Mouse (Mus musculus) liver, postnatal 0 days (tissue): Measurements from ENCODE around the gene Olfr112. TPM values are rescaled to one million over a fixed set of nuclear protein-coding genes. Genes with fewer than 3 reads are reported as not detected.
"Not testable (repeated sequence)": the region's sequence is repeated elsewhere in the genome, so short reads cannot be mapped to it uniquely, and the experiment has no call there.

Experiments
- ATAC-seq: fragments of 200-750 bp; cut with Nextera tagmentation; 2 replicates; pipeline ENCODE4 v1.8.0; 2017; ENCODE audit warnings: mild to moderate bottlenecking, moderate library complexity
- DNase-seq: peaks from one replicate; pipeline ENCODE4 v3.0.0-alpha.2; 2016
- H3K27ac ChIP-seq: fragments of 300-500 bp; sonication (generic); 2 replicates; pipeline ENCODE4 v1.5.1; 2014; ENCODE audit warnings: antibody characterized with exemption, moderate library complexity, mild to moderate bottlenecking, low read depth
- H3K27me3 ChIP-seq: fragments of 300-500 bp; sonication (generic); 2 replicates; pipeline ENCODE4 v1.6.1; 2014; ENCODE audit warnings: low read length, control low read depth, mixed read lengths; ENCODE audit not compliant: insufficient read depth
- H3K36me3 ChIP-seq: fragments of 300-500 bp; sonication (generic); replicated peaks from 2 replicates; pipeline ENCODE4 v1.6.1; 2014; ENCODE audit warnings: mild to moderate bottlenecking, control low read depth, low read length, moderate library complexity, mixed read lengths; ENCODE audit not compliant: insufficient read depth
- H3K4me1 ChIP-seq: fragments of 300-500 bp; sonication (generic); 2 replicates; pipeline ENCODE4 v1.6.1; 2014; ENCODE audit warnings: antibody characterized with exemption, mild to moderate bottlenecking, control low read depth; ENCODE audit not compliant: insufficient read depth
- H3K4me2 ChIP-seq: fragments of 300-500 bp; sonication (generic); 2 replicates; pipeline ENCODE4 v1.6.1; 2014; ENCODE audit warnings: low read depth, mild to moderate bottlenecking, low read length, moderate library complexity, mixed read lengths
- H3K4me3 ChIP-seq: fragments of 300-500 bp; sonication (generic); 2 replicates; pipeline ENCODE4 v1.5.1; 2014; ENCODE audit warnings: low read depth, low read length
- H3K9ac ChIP-seq: fragments of 300-500 bp; sonication (generic); replicated peaks from 2 replicates; pipeline ENCODE4 v1.6.1; 2014; ENCODE audit warnings: mild to moderate bottlenecking, moderate library complexity
- H3K9me3 ChIP-seq: fragments of 300-500 bp; sonication (generic); 2 replicates; pipeline ENCODE4 v1.6.1; 2016; ENCODE audit warnings: mild to moderate bottlenecking, control low read depth, low read length, mixed read lengths
- CTCF ChIP-seq: sonication (generic); IDR thresholded peaks from 2 replicates; pipeline ENCODE4 v1.5.1; 2016; ENCODE audit warnings: antibody characterized with exemption, low read depth
- EP300 ChIP-seq: IDR thresholded peaks from 2 replicates; pipeline ENCODE4 v1.6.1; 2016; ENCODE audit warnings: antibody characterized with exemption, low read depth, mild to moderate bottlenecking
- WGBS: fragments of 180-500 bp; shearing (Covaris S2); extraction: QIAGEN DNeasy Blood & Tissue Kit; methylation state at CpG from one replicate; pipeline ENCODE4 v1.1.7; 2014; ENCODE audit not compliant: insufficient replicate concordance; 5-methylcytosine and 5-hydroxymethylcytosine counted together
- polyA plus RNA-seq: library from polyadenylated mRNA; unstranded; fragments of >200 nt; fragmentation: Nextera tagmentation; extraction: Ambion mirVana; gene quantifications from 2 replicates; pipeline ENCODE4 v1.2.1, GENCODE M21; 2015

The Olfr112 gene
- polyA plus RNA-seq, 1 experiment from 2014 or later = not detected

DNA sequence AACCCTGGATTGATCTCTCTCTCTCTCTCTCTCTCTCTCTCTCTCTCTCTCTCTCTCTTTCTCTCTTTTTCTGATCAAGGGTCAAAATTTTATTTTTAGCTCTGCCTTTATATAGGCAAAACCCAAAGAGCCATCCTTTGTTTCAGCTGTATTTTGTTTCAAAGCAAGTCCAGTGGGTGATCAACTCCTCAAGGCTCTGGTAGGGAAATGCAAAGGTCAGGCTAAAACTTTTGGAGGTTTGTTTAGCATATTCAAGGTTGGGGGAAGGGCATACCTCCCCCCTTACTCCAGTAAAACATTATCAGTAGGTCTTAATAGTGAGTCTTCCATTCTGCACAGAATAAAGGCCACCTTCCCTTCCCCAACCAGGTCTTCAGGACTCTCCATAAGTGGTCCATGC lies 34.1 kb downstream of the Olfr112 start:
- TF ChIP-seq EP300 (no peak), CTCF (no peak)
- Histone ChIP-seq H3K4me1 (no peaks in the 10 kb centered on the region), H3K27me3 (no peaks in the 10 kb centered on the region), H3K27ac (no peak overlapping the region), H3K36me3 (no peaks in the 10 kb centered on the region), H3K4me2 (no peak overlapping the region), H3K4me3 (no peak overlapping the region), H3K9ac (no peak overlapping the region), H3K9me3 (no peaks in the 10 kb centered on the region)
- no peak for DNase-seq
- ATAC-seq = no peak

DNA sequence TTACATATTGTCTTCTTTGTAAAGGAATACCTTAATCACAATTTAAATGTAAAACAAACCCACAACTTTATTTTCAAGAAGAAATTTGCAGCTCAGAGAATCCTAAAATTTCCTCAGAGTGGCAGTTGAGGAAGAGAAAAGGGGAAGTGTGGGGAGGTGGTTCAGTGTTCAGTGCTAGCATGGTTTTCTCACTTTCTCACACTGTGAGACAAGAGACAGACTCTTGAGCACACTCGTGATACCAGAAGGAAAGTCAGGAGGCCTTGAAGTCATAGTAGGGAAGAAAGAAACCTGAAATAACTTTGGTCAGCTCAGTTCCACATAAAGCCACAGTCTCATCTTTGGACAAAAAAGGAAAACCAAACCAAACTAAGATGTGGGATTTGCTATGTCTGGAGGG lies 43.8 kb downstream of the Olfr112 start:
- not testable (repeated sequence) for ATAC-seq, DNase-seq
- WGBS = 35% methylated on average over 1 of the region's 1 CpGs

GRCm38 (mm10) chr17:37524612-37525011 lies 44.6 kb downstream of the Olfr112 start:
- ATAC-seq, H3K9me3 ChIP-seq, H3K9ac ChIP-seq, H3K27me3 ChIP-seq, H3K4me1 ChIP-seq, H3K36me3 ChIP-seq, H3K27ac ChIP-seq, H3K4me3 ChIP-seq, DNase-seq, H3K4me2 ChIP-seq: not testable (repeated sequence)

More for the DNA sequence above, 43.8 kb downstream of the Olfr112 start:
- H3K4me2 ChIP-seq, H3K9ac ChIP-seq, H3K27ac ChIP-seq, H3K9me3 ChIP-seq, H3K36me3 ChIP-seq, H3K4me1 ChIP-seq, H3K27me3 ChIP-seq, H3K4me3 ChIP-seq: not testable (repeated sequence)

Other genes with a start within 250 kb of the Olfr112 start
- not detected in 2 replicates for gene Olfr103, start 229.8 kb downstream of the Olfr112 start, polyA plus RNA-seq
- not detected in 2 replicates for gene Olfr104-ps, start 209.9 kb downstream of the Olfr112 start, polyA plus RNA-seq
- gene Olfr105-ps, start 190.4 kb downstream of the Olfr112 start, polyA plus RNA-seq = not detected in 2 replicates
- not detected in 2 replicates for gene Olfr106-ps, start 179.1 kb downstream of the Olfr112 start, polyA plus RNA-seq
- gene Olfr107, start 170.2 kb downstream of the Olfr112 start, polyA plus RNA-seq = not detected in 2 replicates
- gene Olfr108, start 124.0 kb downstream of the Olfr112 start, polyA plus RNA-seq = not detected in 2 replicates
- gene Olfr109, start 110.5 kb downstream of the Olfr112 start, polyA plus RNA-seq = not detected in 2 replicates
- not detected in 2 replicates for gene H2-M2, start 85.9 kb downstream of the Olfr112 start, polyA plus RNA-seq
- gene Olfr110, start 77.0 kb downstream of the Olfr112 start, polyA plus RNA-seq = not detected in 2 replicates
- not detected in 2 replicates for gene Olfr111, start 61.4 kb downstream of the Olfr112 start, polyA plus RNA-seq
- gene Olfr113, start 8.2 kb upstream of the Olfr112 start, polyA plus RNA-seq = not detected in 2 replicates
- not detected in 2 replicates for gene Olfr114, start 23.3 kb upstream of the Olfr112 start, polyA plus RNA-seq
- gene Olfr115, start 57.7 kb upstream of the Olfr112 start, polyA plus RNA-seq = not detected in 2 replicates
- gene Olfr116, start 57.7 kb upstream of the Olfr112 start, polyA plus RNA-seq = not detected in 2 replicates
- gene Olfr117, start 94.3 kb upstream of the Olfr112 start, polyA plus RNA-seq = not detected in 2 replicates
- not detected in 2 replicates for gene Olfr118, start 97.5 kb upstream of the Olfr112 start, polyA plus RNA-seq
- not detected in 2 replicates for gene Olfr119, start 127.1 kb upstream of the Olfr112 start, polyA plus RNA-seq
- gene Olfr120, start 152.4 kb upstream of the Olfr112 start, polyA plus RNA-seq = not detected in 2 replicates
- not detected in 2 replicates for gene Olfr121, start 179.4 kb upstream of the Olfr112 start, polyA plus RNA-seq
- gene Olfr122, start 199.2 kb upstream of the Olfr112 start, polyA plus RNA-seq = not detected in 2 replicates
- gene Olfr123, start 224.1 kb upstream of the Olfr112 start, polyA plus RNA-seq = not detected in 2 replicates
- gene Olfr124, start 230.4 kb upstream of the Olfr112 start, polyA plus RNA-seq = not detected in 2 replicates